In the genomic region with DNA sequence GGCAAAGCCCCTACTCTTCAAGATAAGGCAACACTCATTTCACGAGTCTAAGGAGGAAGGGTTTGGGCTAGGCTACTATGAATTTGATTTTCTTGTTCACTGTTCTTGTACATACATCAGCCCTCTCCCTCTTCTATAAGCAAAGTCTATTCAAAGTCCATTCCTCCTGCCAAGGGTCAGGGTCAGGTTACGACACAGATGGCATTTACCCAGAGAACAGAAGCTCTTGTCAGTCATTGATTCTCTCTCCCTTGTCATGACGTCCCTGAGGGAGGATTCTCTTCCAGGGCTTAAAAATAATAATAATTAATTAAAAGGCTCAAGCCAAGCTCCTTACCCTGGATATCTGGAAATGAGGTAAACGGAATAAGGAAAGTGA, we compare ENCODE assay signal across 13 mouse cellular contexts.
A peak's percentile ranks its signal among the peaks of the same experiment; 100 is the strongest.
DNase-seq lines count a peak whose midpoint lies in the region; ATAC-seq and TF ChIP-seq lines count a peak whose summit lies in the region.
"Had no signal": no experiment of that assay in that cellular context is flagged by ENCODE, and none has a peak within 500 bp of the region (broad histone marks: within the 10 kb centered on the region; RNA-seq: fewer than 3 reads in every experiment).

No protein-coding gene starts in this region.

- no peak for TF ChIP-seq EP300 in liver, postnatal 0 days (IDR thresholded peaks at IDR 0.05; ENCODE audit: low read depth)

- no peak overlapping the region for H3K4me2 ChIP-seq in kidney, embryonic 16.5 days (replicated peaks; ENCODE audit: low read depth, low read length)
- H3K4me2 ChIP-seq in liver, postnatal 0 days (ENCODE audit: low read depth, low read length) = peak overlapping the region; percentile 44
- H3K4me2 ChIP-seq: limb, embryonic 13.5 days; midbrain, embryonic 13.5 days; neural tube, embryonic 13.5 days had no signal

- no peaks in the 10 kb centered on the region for H3K27me3 ChIP-seq in kidney, embryonic 16.5 days (ENCODE audit: insufficient read depth, low read length)
- no peaks in the 10 kb centered on the region for H3K27me3 ChIP-seq in kidney, adult 2 months (replicated peaks; ENCODE audit: control insufficient read depth, insufficient read depth, low read length)
- no peaks in the 10 kb centered on the region for H3K27me3 ChIP-seq in embryonic facial prominence, embryonic 10.5 days (replicated peaks; ENCODE audit: low read depth, poor library complexity, severe bottlenecking)
- H3K27me3 ChIP-seq in liver, postnatal 0 days (ENCODE audit: insufficient read depth, low read length) = no peaks in the 10 kb centered on the region
- H3K27me3 ChIP-seq: limb, embryonic 13.5 days; midbrain, embryonic 13.5 days; neural tube, embryonic 13.5 days had no signal

- peaks cover 10% of the 10 kb centered on the region; the same call in 1 of the 2 replicates for H3K4me1 ChIP-seq in kidney, embryonic 16.5 days (ENCODE audit: insufficient read depth, low read length)
- H3K4me1 ChIP-seq in kidney, adult 2 months (ENCODE audit: control insufficient read depth, insufficient read depth, low read length) = 0 out of 2 replicates have a peak, but pooled peaks cover 3% of the 10 kb centered on the region
- H3K4me1 ChIP-seq in embryonic facial prominence, embryonic 10.5 days = peaks cover 21% of the 10 kb centered on the region
- 0 out of 2 replicates have a peak, but pooled peaks cover 5% of the 10 kb centered on the region for H3K4me1 ChIP-seq in liver, postnatal 0 days (ENCODE audit: insufficient read depth)
- H3K4me1 ChIP-seq: midbrain, embryonic 13.5 days; neural tube, embryonic 13.5 days had no signal

- no peak overlapping the region for H3K4me3 ChIP-seq in kidney, embryonic 16.5 days (ENCODE audit: low read length)
- no peak overlapping the region for H3K4me3 ChIP-seq in kidney, adult 2 months (ENCODE audit: insufficient read depth, low read depth, low read length)
- no peak overlapping the region for H3K4me3 ChIP-seq in embryonic facial prominence, embryonic 10.5 days
- no peak overlapping the region; the same call in 1 of the 2 replicates for H3K4me3 ChIP-seq in liver, postnatal 0 days (ENCODE audit: low read depth, low read length)
- H3K4me3 ChIP-seq: forebrain, embryonic 10.5 days; limb, embryonic 13.5 days; midbrain, embryonic 13.5 days; neural tube, embryonic 13.5 days had no signal

- H3K36me3 ChIP-seq in kidney, embryonic 16.5 days (ENCODE audit: insufficient read depth, low read length) = no peaks in the 10 kb centered on the region
- H3K36me3 ChIP-seq in kidney, adult 2 months (ENCODE audit: control insufficient read depth, insufficient read depth, low read length) = no peaks in the 10 kb centered on the region
- no peaks in the 10 kb centered on the region for H3K36me3 ChIP-seq in embryonic facial prominence, embryonic 10.5 days (replicated peaks)
- H3K36me3 ChIP-seq in liver, postnatal 0 days (replicated peaks; ENCODE audit: insufficient read depth, low read length) = no peaks in the 10 kb centered on the region
- H3K36me3 ChIP-seq: forebrain, embryonic 10.5 days; G1E; limb, embryonic 13.5 days; midbrain, embryonic 13.5 days; neural tube, embryonic 13.5 days had no signal

- no peak overlapping the region for H3K9ac ChIP-seq in kidney, embryonic 16.5 days (replicated peaks; ENCODE audit: low read length)
- no peak overlapping the region for H3K9ac ChIP-seq in liver, postnatal 0 days (replicated peaks)
- H3K9ac ChIP-seq: limb, embryonic 13.5 days; midbrain, embryonic 13.5 days; neural tube, embryonic 13.5 days had no signal

- intact Hi-C loops in heart, postnatal 14 days (cut with DNase I) = no loop called here

- no peak for TF ChIP-seq CTCF in kidney, adult 2 months (conservative IDR thresholded peaks at IDR 0.05; ENCODE audit: insufficient read depth, insufficient read length, low read depth, low read length)
- TF ChIP-seq CTCF in liver, postnatal 0 days (IDR thresholded peaks at IDR 0.05; ENCODE audit: low read depth) = no peak

- no peaks in the 10 kb centered on the region for H3K9me3 ChIP-seq in kidney, embryonic 16.5 days (ENCODE audit: low read length)
- H3K9me3 ChIP-seq in embryonic facial prominence, embryonic 10.5 days = no peaks in the 10 kb centered on the region
- no peaks in the 10 kb centered on the region for H3K9me3 ChIP-seq in liver, postnatal 0 days (ENCODE audit: low read length)
- H3K9me3 ChIP-seq: forebrain, embryonic 10.5 days; G1E; limb, embryonic 13.5 days; midbrain, embryonic 13.5 days; neural tube, embryonic 13.5 days had no signal

- WGBS in kidney, embryonic 16.5 days = 37% methylated on average over 4 of the region's 4 CpGs
- 35% methylated on average over 4 of the region's 4 CpGs for WGBS in kidney, adult 2 months
- 21% methylated on average over 4 of the region's 4 CpGs for WGBS in embryonic facial prominence, embryonic 10.5 days
- 45% methylated on average over 4 of the region's 4 CpGs for WGBS in liver, postnatal 0 days (ENCODE audit: insufficient replicate concordance)

- H3K27ac ChIP-seq in kidney, embryonic 16.5 days (ENCODE audit: low read length) = peak overlapping the region; percentile 25; the same call in 1 of the 2 replicates
- H3K27ac ChIP-seq in kidney, adult 2 months (ENCODE audit: insufficient read depth, low read depth, low read length) = no peak overlapping the region
- H3K27ac ChIP-seq in embryonic facial prominence, embryonic 10.5 days (replicated peaks) = no peak overlapping the region
- peak overlapping the region; percentile 62 for H3K27ac ChIP-seq in liver, postnatal 0 days (ENCODE audit: low read depth)
- H3K27ac ChIP-seq: forebrain, embryonic 10.5 days; limb, embryonic 13.5 days; midbrain, embryonic 13.5 days; neural tube, embryonic 13.5 days had no signal

- ATAC-seq in kidney, embryonic 16.5 days (ENCODE audit: low FRiP score, low TSS enrichment) = no peak; the same call in 1 of the 2 replicates
- ATAC-seq in liver, postnatal 0 days = peak; percentile 88
- ATAC-seq: midbrain, embryonic 13.5 days had no signal

- TF ChIP-seq POLR2A in kidney, adult 2 months (IDR thresholded peaks at IDR 0.05; ENCODE audit: low read depth, low read length) = no peak

- peak; percentile 71 for DNase-seq in heart, adult 11 months
- DNase-seq in heart, postnatal 14 days = no peak
- no peak for DNase-seq in kidney, adult 2 months
- DNase-seq in embryonic facial prominence, embryonic 10.5 days (ENCODE audit: low spot score) = peak; percentile 49
- DNase-seq in liver, postnatal 0 days = peak; percentile 66
- DNase-seq in layer of hippocampus, adult 9-10 months (ENCODE audit: low spot score) = no peak
- no peak for DNase-seq in cerebellum, adult 9-10 months

Comparison
In these comparisons a context has a peak if more than half of its experiments do, and no peak if none do; other contexts are left out.
1. DNase-seq: peak in heart, adult 11 months (single experiment), embryonic facial prominence, embryonic 10.5 days (single experiment) and liver, postnatal 0 days (single experiment); none in heart, postnatal 14 days (0 of 2), kidney, adult 2 months (single experiment), layer of hippocampus, adult 9-10 months (single experiment) and cerebellum, adult 9-10 months (single experiment).
2. H3K27ac ChIP-seq: peak in kidney, embryonic 16.5 days (single experiment) and liver, postnatal 0 days (single experiment); none in kidney, adult 2 months (single experiment) and embryonic facial prominence, embryonic 10.5 days (single experiment).